Comparison of ENCODE assay signal across 11 mouse cellular contexts in genomic region chr19:24007002-24007637, GRCm38 (mm10). TPM values are rescaled to one million over a fixed set of nuclear protein-coding genes. Genes with fewer than 3 reads are reported as not detected.
DNase-seq lines count a peak whose midpoint lies in the region; ATAC-seq and TF ChIP-seq lines count a peak whose summit lies in the region.
"Had no signal": no experiment of that assay in that cellular context is flagged by ENCODE, and none has a peak within 500 bp of the region (broad histone marks: within the 10 kb centered on the region; RNA-seq: fewer than 3 reads in every experiment).

No protein-coding gene starts in this region.

- no peak for TF ChIP-seq EP300 in liver, postnatal 0 days (IDR thresholded peaks at IDR 0.05; ENCODE audit: low read depth)

- H3K4me1 ChIP-seq in forebrain, postnatal 0 days (ENCODE audit: insufficient read depth): no peaks in the 10 kb centered on the region
- H3K4me1 ChIP-seq in forebrain, embryonic 12.5 days: no peaks in the 10 kb centered on the region
- peaks cover 9% of the 10 kb centered on the region; the same call in 1 of the 2 replicates for H3K4me1 ChIP-seq in lung, embryonic 15.5 days
- H3K4me1 ChIP-seq in liver, postnatal 0 days (ENCODE audit: insufficient read depth): no peaks in the 10 kb centered on the region
- H3K4me1 ChIP-seq: midbrain, embryonic 13.5 days; stomach, embryonic 15.5 days had no signal

- no peak overlapping the region for H3K4me2 ChIP-seq in forebrain, postnatal 0 days (ENCODE audit: low read depth)
- H3K4me2 ChIP-seq in forebrain, embryonic 12.5 days: no peak overlapping the region
- no peak overlapping the region for H3K4me2 ChIP-seq in lung, embryonic 15.5 days
- no peak overlapping the region for H3K4me2 ChIP-seq in liver, postnatal 0 days (ENCODE audit: low read depth, low read length)
- H3K4me2 ChIP-seq: midbrain, embryonic 13.5 days; stomach, embryonic 15.5 days had no signal

- no peak for DNase-seq in forebrain, postnatal 0 days
- DNase-seq in lung, postnatal 25 days (ENCODE audit: low spot score): no peak
- peak; percentile 19 for DNase-seq in gastrocnemius, postnatal 14 days
- peak; percentile 37 to 40 for DNase-seq in layer of hippocampus, postnatal 10 days (ENCODE audit: low spot score in 2 of 2)
- no peak for DNase-seq in spleen, postnatal 36 days (ENCODE audit: low spot score in 2 of 2)
- no peak for DNase-seq in liver, postnatal 0 days

- no peaks in the 10 kb centered on the region for H3K36me3 ChIP-seq in forebrain, postnatal 0 days (ENCODE audit: insufficient read depth)
- no peaks in the 10 kb centered on the region for H3K36me3 ChIP-seq in forebrain, embryonic 12.5 days (replicated peaks)
- no peaks in the 10 kb centered on the region for H3K36me3 ChIP-seq in lung, embryonic 15.5 days
- H3K36me3 ChIP-seq in liver, postnatal 0 days (replicated peaks; ENCODE audit: insufficient read depth, low read length): no peaks in the 10 kb centered on the region
- H3K36me3 ChIP-seq: midbrain, embryonic 13.5 days; stomach, embryonic 15.5 days had no signal

- H3K27ac ChIP-seq in forebrain, postnatal 0 days (ENCODE audit: low read depth, low read length): no peak overlapping the region
- H3K27ac ChIP-seq in forebrain, embryonic 12.5 days: no peak overlapping the region
- peak overlapping the region; percentile 73 for H3K27ac ChIP-seq in lung, embryonic 15.5 days
- H3K27ac ChIP-seq in liver, postnatal 0 days (ENCODE audit: low read depth): no peak overlapping the region
- H3K27ac ChIP-seq: midbrain, embryonic 13.5 days; stomach, embryonic 15.5 days had no signal

- 0 out of 2 replicates have a peak, but pooled peaks have one; percentile 43 for ATAC-seq in forebrain, postnatal 0 days
- no peak for ATAC-seq in forebrain, embryonic 12.5 days (ENCODE audit: low FRiP score)
- ATAC-seq in lung, embryonic 15.5 days (ENCODE audit: borderline replicate concordance, extremely low read depth, low FRiP score, low TSS enrichment): no peak
- ATAC-seq in liver, postnatal 0 days: no peak
- ATAC-seq: midbrain, embryonic 13.5 days had no signal

- H3K27me3 ChIP-seq in forebrain, postnatal 0 days (ENCODE audit: insufficient read depth, low read length): no peaks in the 10 kb centered on the region
- H3K27me3 ChIP-seq in forebrain, embryonic 12.5 days: no peaks in the 10 kb centered on the region
- no peaks in the 10 kb centered on the region for H3K27me3 ChIP-seq in lung, embryonic 15.5 days
- H3K27me3 ChIP-seq in liver, postnatal 0 days (ENCODE audit: insufficient read depth, low read length): no peaks in the 10 kb centered on the region
- H3K27me3 ChIP-seq: CH12.LX; midbrain, embryonic 13.5 days; stomach, embryonic 15.5 days had no signal

- WGBS in forebrain, postnatal 0 days: 89% methylated on average over 10 of the region's 10 CpGs
- WGBS in forebrain, embryonic 12.5 days: 92% methylated on average over 10 of the region's 10 CpGs
- WGBS in lung, embryonic 15.5 days: 87% methylated on average over 10 of the region's 10 CpGs
- WGBS in liver, postnatal 0 days (ENCODE audit: insufficient replicate concordance): 79% methylated on average over 10 of the region's 10 CpGs

- 0 out of 2 replicates have a peak, but pooled peaks cover 4% of the 10 kb centered on the region for H3K9me3 ChIP-seq in forebrain, postnatal 0 days (ENCODE audit: low read length)
- H3K9me3 ChIP-seq in forebrain, embryonic 12.5 days: no peaks in the 10 kb centered on the region
- H3K9me3 ChIP-seq in lung, embryonic 15.5 days: no peaks in the 10 kb centered on the region
- H3K9me3 ChIP-seq in liver, postnatal 0 days (ENCODE audit: low read length): no peaks in the 10 kb centered on the region
- H3K9me3 ChIP-seq: stomach, embryonic 15.5 days had no signal

- H3K4me3 ChIP-seq in forebrain, postnatal 0 days (ENCODE audit: low read depth, low read length): no peak overlapping the region
- no peak overlapping the region for H3K4me3 ChIP-seq in forebrain, embryonic 12.5 days (replicated peaks)
- no peak overlapping the region for H3K4me3 ChIP-seq in lung, embryonic 15.5 days
- H3K4me3 ChIP-seq in liver, postnatal 0 days (ENCODE audit: low read depth, low read length): no peak overlapping the region
- H3K4me3 ChIP-seq: midbrain, embryonic 13.5 days; stomach, embryonic 15.5 days had no signal

- no peak for TF ChIP-seq CTCF in forebrain, postnatal 0 days (IDR thresholded peaks at IDR 0.05; ENCODE audit: low read depth)
- no peak for TF ChIP-seq CTCF in liver, postnatal 0 days (IDR thresholded peaks at IDR 0.05; ENCODE audit: low read depth)

- intact Hi-C loops in gastrocnemius, postnatal 14 days (cut with DNase I; ENCODE audit: low total_unique reads): no loop called here

- no peak overlapping the region for H3K9ac ChIP-seq in forebrain, postnatal 0 days
- no peak overlapping the region for H3K9ac ChIP-seq in forebrain, embryonic 12.5 days
- no peak overlapping the region for H3K9ac ChIP-seq in lung, embryonic 15.5 days
- H3K9ac ChIP-seq in liver, postnatal 0 days (replicated peaks): no peak overlapping the region
- H3K9ac ChIP-seq: midbrain, embryonic 13.5 days; stomach, embryonic 15.5 days had no signal

RNA-seq across cellular contexts. Expression of gene Fam189a2, which starts 23.7 kb away (rescaled TPM):
- total RNA-seq in forebrain, postnatal 0 days (2014; rRNA removed): 8.2 and 8.4 TPM in 2 replicates
- polyA plus RNA-seq in forebrain, postnatal 0 days (2015; fragmentation: Nextera tagmentation; extraction: Ambion mirVana): 1.8 and 2.5 TPM in 2 replicates
- polyA plus RNA-seq in forebrain, embryonic 12.5 days (2016; fragmentation: Nextera tagmentation; extraction: Ambion mirVana): 0.47 and 0.63 TPM in 2 replicates
- polyA plus RNA-seq in lung, embryonic 15.5 days (2015; fragmentation: Nextera tagmentation; extraction: Ambion mirVana): 1.4 and 1.5 TPM in 2 replicates
- 10 to 100 TPM; 22.3 to 25.9 TPM for total RNA-seq in gastrocnemius, postnatal 14 days (2021)
- 10 to 100 TPM; 12.9 to 14.6 TPM for total RNA-seq in layer of hippocampus, postnatal 10 days (2021)
- 0.11 and 0.27 TPM in 2 replicates for polyA plus RNA-seq in liver, postnatal 0 days (2015; fragmentation: Nextera tagmentation; extraction: Ambion mirVana)
- total RNA-seq: CH12.LX had no signal

Comparison
In these comparisons a context has a peak if more than half of its experiments do, and no peak if none do; other contexts are left out.
1. DNase-seq: peak in gastrocnemius, postnatal 14 days (single experiment) and layer of hippocampus, postnatal 10 days (2 of 2); none in forebrain, postnatal 0 days (single experiment), lung, postnatal 25 days (single experiment), spleen, postnatal 36 days (0 of 2) and liver, postnatal 0 days (single experiment).